Mouse (Mus musculus) neural tube, embryonic 14.5 days (tissue): Measurements from ENCODE around the gene Nkx2-2. TPM values are rescaled to one million over a fixed set of nuclear protein-coding genes. Genes with fewer than 3 reads are reported as not detected.

Source experiments
- ATAC-seq: fragments of 200-750 bp; cut with Nextera tagmentation; 2 replicates; pipeline ENCODE4 v1.8.0; 2017; ENCODE audit warnings: low read depth, mild to moderate bottlenecking, moderate TSS enrichment, moderate library complexity
- H3K27ac ChIP-seq: fragments of 300-500 bp; sonication (generic); 2 replicates; pipeline ENCODE4 v1.5.1; 2014; ENCODE audit warnings: low read depth, mild to moderate bottlenecking, control low read depth, low read length, moderate library complexity, mixed read lengths
- H3K27me3 ChIP-seq: fragments of 300-500 bp; sonication (generic); 2 replicates; pipeline ENCODE4 v1.6.1; 2014; ENCODE audit warnings: low read length; ENCODE audit not compliant: control insufficient read depth, insufficient read depth
- H3K36me3 ChIP-seq: fragments of 300-500 bp; sonication (generic); 2 replicates; pipeline ENCODE4 v1.6.1; 2014; ENCODE audit warnings: low read length, mixed read lengths; ENCODE audit not compliant: control insufficient read depth, insufficient read depth
- H3K4me1 ChIP-seq: fragments of 300-500 bp; sonication (generic); 2 replicates; pipeline ENCODE4 v1.6.1; 2014; ENCODE audit warnings: low read length; ENCODE audit not compliant: control insufficient read depth, insufficient read depth
- H3K4me2 ChIP-seq: fragments of 300-500 bp; sonication (generic); 2 replicates; pipeline ENCODE4 v1.6.1; 2014; ENCODE audit warnings: mild to moderate bottlenecking, low read depth, low read length, control low read depth
- H3K4me3 ChIP-seq: fragments of 300-500 bp; sonication (generic); 2 replicates; pipeline ENCODE4 v1.5.1; 2014; ENCODE audit warnings: low read depth, low read length, control low read depth, mixed read lengths
- H3K9ac ChIP-seq: fragments of 300-500 bp; sonication (generic); replicated peaks from 2 replicates; pipeline ENCODE4 v1.6.1; 2014; ENCODE audit warnings: low read depth, mild to moderate bottlenecking, control low read depth, low read length, mixed read lengths
- H3K9me3 ChIP-seq: fragments of 300-500 bp; sonication (generic); 2 replicates; pipeline ENCODE4 v1.6.1; 2016; ENCODE audit warnings: low read length; ENCODE audit not compliant: control insufficient read depth
- WGBS: fragments of 180-500 bp; shearing (Covaris S2); extraction: QIAGEN DNeasy Blood & Tissue Kit; methylation state at CpG from one replicate; pipeline ENCODE4 v1.1.7; 2014; 5-methylcytosine and 5-hydroxymethylcytosine counted together
- polyA plus RNA-seq: library from polyadenylated mRNA; unstranded; fragments of >200 nt; fragmentation: Nextera tagmentation; extraction: Ambion mirVana; gene quantifications from 2 replicates; pipeline ENCODE4 v1.2.1, GENCODE M21; 2014

The Nkx2-2 gene
- 6.5 and 8.4 TPM in 2 replicates for polyA plus RNA-seq

GRCm38 (mm10) chr2:147193271-147194255 lies at the start of gene Nkx2-2:
Nkx2-2 (minus strand) TSS chr2:147194243.
- Histone ChIP-seq H3K27ac (no peak within 1 kb of the TSS), H3K4me2 (peak within 1 kb of the TSS; percentile 46), H3K4me1 (peaks cover 9% of the 10 kb centered on the region), H3K36me3 (no peaks in the 10 kb centered on the region), H3K9me3 (no peaks in the 10 kb centered on the region), H3K4me3 (peak within 1 kb of the TSS; percentile 22), H3K9ac (peak within 1 kb of the TSS; percentile 41), H3K27me3 (peaks cover 80% of the 10 kb centered on the region)
- under 1% methylated on average over 49 of the region's 54 CpGs for WGBS
- ATAC-seq: peak; percentile 48

GRCm38 (mm10) chr2:147235707-147236290 lies 41.8 kb upstream of the Nkx2-2 start:
- no peak overlapping the region for H3K27ac ChIP-seq
- no peaks in the 10 kb centered on the region for H3K36me3 ChIP-seq
- H3K27me3 ChIP-seq: no peaks in the 10 kb centered on the region
- no peaks in the 10 kb centered on the region for H3K4me1 ChIP-seq
- no peak overlapping the region for H3K9ac ChIP-seq
- 36% methylated on average over 25 of the region's 25 CpGs for WGBS
- 0 out of 2 replicates have a peak, but pooled peaks cover 3% of the 10 kb centered on the region for H3K9me3 ChIP-seq
- H3K4me2 ChIP-seq: peak overlapping the region; percentile 14; the same call in 1 of the 2 replicates
- no peak for ATAC-seq
- H3K4me3 ChIP-seq: no peak overlapping the region

GRCm38 (mm10) chr2:147231175-147231574 lies 37.1 kb upstream of the Nkx2-2 start:
- no peaks in the 10 kb centered on the region for H3K36me3 ChIP-seq
- H3K4me1 ChIP-seq: no peaks in the 10 kb centered on the region
- 0 out of 2 replicates have a peak, but pooled peaks cover 3% of the 10 kb centered on the region for H3K9me3 ChIP-seq
- no peak overlapping the region for H3K9ac ChIP-seq
- no peak overlapping the region for H3K27ac ChIP-seq
- no peak overlapping the region for H3K4me2 ChIP-seq
- H3K4me3 ChIP-seq: no peak overlapping the region
- H3K27me3 ChIP-seq: no peaks in the 10 kb centered on the region
- no peak for ATAC-seq
- WGBS: 67% methylated on average over 5 of the region's 5 CpGs

- Histone ChIP-seq H3K27ac (no peak overlapping the region), H3K9me3 (no peaks in the 10 kb centered on the region), H3K4me1 (no peaks in the 10 kb centered on the region), H3K27me3 (no peaks in the 10 kb centered on the region), H3K36me3 (no peaks in the 10 kb centered on the region), H3K9ac (no peak overlapping the region), H3K4me2 (no peak overlapping the region), H3K4me3 (no peak overlapping the region)
- WGBS: 44% methylated on average over 4 of the region's 4 CpGs
- ATAC-seq: no peak
These were observed 11.1 kb upstream of the Nkx2-2 start for GRCm38 (mm10) chr2:147205076-147205615.

- Histone ChIP-seq H3K4me3 (peak overlapping the region; percentile 22), H3K9me3 (no peaks in the 10 kb centered on the region), H3K4me2 (peak overlapping the region; percentile 46), H3K27ac (no peak overlapping the region), H3K36me3 (no peaks in the 10 kb centered on the region), H3K9ac (peak overlapping the region; percentile 41; the same call in 1 of the 2 replicates), H3K4me1 (peaks cover 9% of the 10 kb centered on the region), H3K27me3 (peaks cover 71% of the 10 kb centered on the region)
- under 1% methylated on average over 70 of the region's 71 CpGs for WGBS
- ATAC-seq: peak; percentile 50
These were observed 920 bp upstream of the Nkx2-2 start for GRCm38 (mm10) chr2:147194711-147195615.

GRCm38 (mm10) chr2:147192731-147193130 lies 1.3 kb downstream of the Nkx2-2 start:
- Histone ChIP-seq H3K36me3 (no peaks in the 10 kb centered on the region), H3K9me3 (no peaks in the 10 kb centered on the region), H3K4me2 (no peak overlapping the region), H3K9ac (no peak overlapping the region), H3K4me1 (peaks cover 9% of the 10 kb centered on the region), H3K27me3 (peaks cover 77% of the 10 kb centered on the region), H3K27ac (no peak overlapping the region), H3K4me3 (no peak overlapping the region)
- no peak for ATAC-seq
- WGBS: 1% methylated on average over 13 of the region's 13 CpGs

- Histone ChIP-seq H3K27ac (no peak overlapping the region), H3K4me3 (no peak overlapping the region), H3K27me3 (peaks cover 75% of the 10 kb centered on the region), H3K36me3 (no peaks in the 10 kb centered on the region), H3K4me1 (peaks cover 9% of the 10 kb centered on the region), H3K9ac (no peak overlapping the region), H3K4me2 (no peak overlapping the region), H3K9me3 (no peaks in the 10 kb centered on the region)
- 1% methylated on average over 27 of the region's 27 CpGs for WGBS
- ATAC-seq: no peak
These were observed 3.6 kb downstream of the Nkx2-2 start for GRCm38 (mm10) chr2:147190316-147191021.
